Mouse (Mus musculus) lung, adult 18-20 months (tissue): ENCODE measurements around the gene Prkaca.
A peak's percentile ranks its signal among the peaks of the same experiment; 100 is the strongest.

Experiments
- DNase-seq, 2 experiments: peaks; one replicate each; pipeline ENCODE4 v3.0.0; 2022; ENCODE audit warnings: mixed read lengths in 2 of 2

Prkaca gene

DNA sequence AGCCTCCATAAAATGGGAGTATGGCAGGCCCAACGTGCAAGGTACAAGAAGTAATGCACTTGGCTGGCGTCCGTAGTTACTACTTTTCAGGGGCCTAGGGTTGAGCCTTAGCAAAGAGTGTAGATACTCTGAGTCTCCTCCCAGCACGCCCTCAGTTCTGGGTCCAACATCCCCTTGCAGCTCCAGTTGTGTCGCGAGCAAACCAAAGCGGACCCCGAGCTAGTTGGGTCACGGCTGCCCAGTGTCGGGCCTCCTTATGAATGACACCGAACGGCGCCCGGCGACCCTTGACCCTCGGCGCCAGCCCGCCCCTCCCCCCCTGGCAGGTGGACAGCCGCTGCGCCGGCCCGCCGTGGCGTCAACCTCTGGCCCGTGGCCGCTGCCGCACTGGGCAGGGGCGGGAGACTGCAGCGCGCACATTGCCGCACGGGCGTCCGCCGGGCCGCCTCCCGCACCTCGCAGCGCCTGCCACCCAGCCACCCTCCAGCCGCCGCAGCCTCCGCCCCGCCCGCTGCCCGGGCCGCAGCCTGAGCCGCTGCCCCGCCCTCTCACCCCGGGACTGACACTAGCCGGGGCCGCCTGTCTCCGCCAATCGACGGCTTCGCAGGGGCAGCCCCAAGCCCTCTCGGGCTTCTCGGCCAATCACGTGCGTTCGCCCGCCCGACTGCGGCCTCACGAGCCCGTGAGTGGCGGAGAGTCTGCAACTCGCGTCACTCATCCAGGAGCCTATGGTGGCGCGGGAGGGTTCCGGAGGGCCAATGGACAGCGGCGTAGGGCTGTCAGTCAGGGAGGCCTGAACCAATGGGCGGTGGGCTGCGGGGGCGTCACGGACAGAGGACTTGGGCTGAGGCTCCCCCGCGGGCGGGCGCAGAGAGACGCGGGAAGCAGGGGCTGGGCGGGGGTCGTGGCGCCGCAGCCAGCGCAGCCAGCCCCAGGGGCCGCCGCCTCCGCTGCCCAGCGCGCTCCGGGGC lies at the start of gene Prkaca:
Prkaca (plus strand) TSS at position 844 of the 971 bp plus-strand sequence.
- DNase-seq, result peak; percentile 99

DNA sequence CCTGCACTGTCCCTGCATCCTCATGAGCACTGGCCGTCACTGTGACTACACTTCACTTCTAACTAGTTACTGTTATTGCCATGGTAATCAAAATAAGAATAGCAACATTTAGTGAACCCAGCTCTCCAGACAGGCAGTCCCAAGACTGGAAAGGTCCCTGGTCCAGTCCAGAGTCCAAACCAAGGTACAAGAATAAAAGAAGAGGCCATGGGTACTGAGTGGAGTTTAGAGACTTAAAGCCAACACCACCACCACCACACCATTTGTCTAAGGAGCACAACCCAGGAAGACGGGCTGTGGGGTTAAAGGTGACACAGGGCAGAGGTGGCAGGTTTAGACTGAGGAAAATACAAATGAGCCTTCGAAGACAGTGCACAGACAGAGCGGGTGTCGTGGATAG lies 48.2 kb upstream of the Prkaca start:
- no peak for DNase-seq

DNA sequence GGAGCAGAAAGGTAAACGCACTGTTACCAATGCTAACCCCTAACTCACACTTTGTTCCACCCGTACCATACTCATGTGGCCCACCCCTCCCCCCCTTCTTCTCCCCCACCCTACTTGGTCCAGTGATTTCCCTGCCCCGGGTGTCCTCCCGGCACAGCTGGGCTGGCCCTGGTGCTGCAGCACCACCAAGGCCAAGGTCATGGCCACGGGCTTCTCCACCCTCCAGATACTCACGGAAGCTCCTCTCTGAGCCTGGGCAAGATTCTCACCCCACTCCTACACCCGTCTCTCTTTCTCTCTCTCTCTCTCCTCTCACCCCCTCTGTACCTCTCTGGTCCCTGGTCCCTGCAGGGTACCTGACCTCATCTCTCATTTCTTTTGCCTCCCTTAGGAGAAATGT lies 46.5 kb upstream of the Prkaca start:
- no peak for DNase-seq

DNA sequence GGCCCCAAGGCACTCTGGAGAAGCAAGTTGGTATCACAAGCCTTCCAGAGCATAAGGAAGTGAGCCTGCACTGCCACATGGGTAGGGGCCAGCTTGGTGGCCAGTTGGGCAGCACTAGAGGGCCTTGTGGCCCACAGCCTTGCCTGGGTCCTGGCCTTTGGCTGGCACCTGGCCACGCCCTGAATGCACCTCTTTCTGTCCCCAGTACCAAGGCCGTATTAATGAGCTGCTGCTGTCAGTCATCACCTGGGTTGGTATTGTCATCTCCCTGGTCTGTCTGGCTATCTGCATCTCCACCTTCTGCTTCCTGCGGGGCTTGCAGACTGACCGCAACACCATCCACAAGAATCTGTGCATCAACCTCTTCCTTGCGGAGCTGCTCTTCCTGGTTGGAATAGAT lies 38.6 kb upstream of the Prkaca start:
- no peak for DNase-seq

DNA sequence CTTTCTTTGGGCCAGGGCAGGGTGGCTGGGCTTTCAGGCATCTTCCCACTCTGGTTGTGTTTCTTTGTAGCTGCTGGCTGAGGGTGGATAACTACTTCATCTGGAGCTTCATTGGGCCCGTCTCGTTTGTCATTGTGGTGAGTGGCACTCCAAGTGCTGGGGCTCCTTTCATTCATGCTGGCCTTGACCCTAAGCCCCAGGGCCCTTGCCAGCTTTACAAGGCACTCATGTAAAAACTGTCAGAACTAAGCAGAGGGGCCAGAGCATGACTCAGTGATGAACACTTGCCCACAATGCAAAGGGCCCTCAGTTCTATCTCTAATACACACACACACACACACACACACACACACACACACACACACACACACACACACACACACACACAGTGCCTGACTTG lies 37.8 kb upstream of the Prkaca start:
- DNase-seq, result no peak

DNA sequence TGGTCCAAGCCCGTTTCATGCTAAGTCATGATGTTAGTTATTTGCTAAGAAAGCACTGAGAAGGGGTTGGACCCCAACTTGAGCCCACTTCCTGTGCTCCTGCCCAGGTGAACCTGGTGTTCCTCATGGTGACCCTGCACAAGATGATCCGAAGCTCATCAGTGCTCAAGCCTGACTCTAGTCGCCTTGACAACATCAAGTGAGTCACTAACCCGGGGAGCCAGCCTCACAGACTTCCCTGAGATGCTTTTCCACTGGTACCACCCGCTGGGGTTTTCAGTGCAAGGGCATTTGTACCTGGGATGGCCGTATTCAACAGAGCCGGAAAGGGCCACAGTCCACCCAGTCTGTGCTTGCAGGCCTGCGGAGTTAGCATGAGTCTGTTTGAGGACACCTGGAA lies 37.4 kb upstream of the Prkaca start:
- DNase-seq, result no peak

DNA sequence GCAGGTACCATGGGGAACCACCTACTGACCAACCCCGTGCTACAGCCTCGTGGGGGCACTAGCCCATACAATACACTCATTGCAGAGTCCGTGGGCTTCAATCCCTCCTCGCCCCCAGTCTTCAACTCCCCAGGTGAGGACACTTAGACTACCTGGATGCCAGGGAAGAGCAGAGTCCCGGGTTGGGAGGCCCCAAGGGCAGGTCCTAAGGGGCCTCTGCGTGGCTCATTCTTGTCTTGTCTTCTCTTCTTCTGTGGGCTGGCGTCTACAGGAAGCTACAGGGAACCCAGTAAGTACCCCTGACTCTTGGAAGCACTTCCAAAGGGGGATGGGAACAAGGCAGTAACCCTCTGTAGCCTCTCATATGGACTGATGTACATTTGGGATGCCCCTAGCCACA lies 35.1 kb upstream of the Prkaca start:
- DNase-seq, result no peak

DNA sequence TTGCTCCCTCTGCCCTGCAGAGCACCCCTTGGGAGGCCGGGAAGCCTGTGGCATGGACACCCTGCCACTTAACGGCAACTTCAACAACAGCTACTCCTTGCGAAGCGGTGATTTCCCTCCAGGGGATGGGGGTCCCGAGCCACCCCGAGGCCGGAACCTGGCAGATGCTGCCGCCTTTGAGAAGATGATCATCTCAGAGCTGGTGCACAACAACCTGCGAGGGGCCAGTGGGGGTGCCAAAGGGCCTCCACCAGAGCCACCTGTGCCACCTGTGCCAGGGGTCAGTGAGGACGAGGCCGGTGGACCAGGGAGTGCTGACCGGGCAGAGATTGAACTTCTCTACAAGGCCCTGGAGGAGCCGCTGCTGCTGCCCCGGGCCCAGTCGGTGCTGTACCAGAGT lies 34.5 kb upstream of the Prkaca start:
- DNase-seq, result no peak

DNA sequence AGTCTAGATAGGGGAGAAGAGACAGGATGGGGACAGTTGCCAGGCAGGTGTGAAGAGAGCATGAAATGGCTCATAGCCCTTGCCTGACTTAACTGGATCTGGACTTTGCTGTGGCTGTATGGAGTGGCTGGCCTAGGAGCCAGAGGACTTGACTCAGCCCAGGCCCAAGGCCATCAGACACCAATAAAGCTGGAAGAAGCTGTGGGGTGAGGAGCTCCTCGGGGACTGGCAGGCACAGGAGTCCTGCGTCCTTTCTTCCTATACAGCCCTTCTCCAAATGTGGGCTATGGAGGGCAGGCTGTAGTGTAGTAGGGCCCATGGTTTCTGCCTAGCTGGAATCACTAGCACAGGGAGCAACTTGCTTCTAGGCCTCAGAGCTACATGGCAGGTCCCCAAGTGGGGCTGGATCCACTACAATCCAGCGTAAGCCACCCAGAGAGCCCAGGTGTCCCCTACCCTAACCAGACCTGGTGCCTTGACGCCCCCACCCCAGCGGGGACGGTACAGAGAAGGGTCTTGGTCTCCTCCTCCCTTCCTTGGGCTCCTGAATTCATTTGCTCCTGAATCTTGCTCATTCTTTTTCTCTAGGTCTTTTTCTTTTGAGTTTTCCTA lies 31.6 kb upstream of the Prkaca start:
- DNase-seq, result no peak

GRCm38 (mm10) chr8:83942446-83942845 lies 30.3 kb upstream of the Prkaca start:
- no peak for DNase-seq

DNA sequence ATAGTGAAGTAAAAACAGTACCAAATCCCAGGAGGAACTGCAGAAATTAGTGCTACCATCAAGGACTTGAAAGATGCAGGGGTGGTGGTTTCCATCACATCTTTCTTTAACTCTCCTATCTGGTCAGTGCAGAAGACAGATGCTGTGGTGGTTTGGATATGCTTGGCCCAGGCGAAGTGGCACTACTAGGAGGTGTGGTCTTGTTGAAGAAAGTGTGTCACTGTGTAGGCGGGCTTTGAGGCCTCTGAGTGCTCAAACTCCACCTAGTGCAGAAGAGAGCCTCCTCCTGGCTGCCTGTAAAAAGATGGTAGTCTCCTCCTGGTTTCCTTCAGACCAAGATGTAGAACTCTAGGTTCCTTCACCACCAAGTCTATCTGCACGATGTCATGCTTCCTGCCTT lies 27.3 kb upstream of the Prkaca start:
- no peak for DNase-seq

GRCm38 (mm10) chr8:83954749-83955105 lies 18.1 kb upstream of the Prkaca start:
- no peak for DNase-seq

DNA sequence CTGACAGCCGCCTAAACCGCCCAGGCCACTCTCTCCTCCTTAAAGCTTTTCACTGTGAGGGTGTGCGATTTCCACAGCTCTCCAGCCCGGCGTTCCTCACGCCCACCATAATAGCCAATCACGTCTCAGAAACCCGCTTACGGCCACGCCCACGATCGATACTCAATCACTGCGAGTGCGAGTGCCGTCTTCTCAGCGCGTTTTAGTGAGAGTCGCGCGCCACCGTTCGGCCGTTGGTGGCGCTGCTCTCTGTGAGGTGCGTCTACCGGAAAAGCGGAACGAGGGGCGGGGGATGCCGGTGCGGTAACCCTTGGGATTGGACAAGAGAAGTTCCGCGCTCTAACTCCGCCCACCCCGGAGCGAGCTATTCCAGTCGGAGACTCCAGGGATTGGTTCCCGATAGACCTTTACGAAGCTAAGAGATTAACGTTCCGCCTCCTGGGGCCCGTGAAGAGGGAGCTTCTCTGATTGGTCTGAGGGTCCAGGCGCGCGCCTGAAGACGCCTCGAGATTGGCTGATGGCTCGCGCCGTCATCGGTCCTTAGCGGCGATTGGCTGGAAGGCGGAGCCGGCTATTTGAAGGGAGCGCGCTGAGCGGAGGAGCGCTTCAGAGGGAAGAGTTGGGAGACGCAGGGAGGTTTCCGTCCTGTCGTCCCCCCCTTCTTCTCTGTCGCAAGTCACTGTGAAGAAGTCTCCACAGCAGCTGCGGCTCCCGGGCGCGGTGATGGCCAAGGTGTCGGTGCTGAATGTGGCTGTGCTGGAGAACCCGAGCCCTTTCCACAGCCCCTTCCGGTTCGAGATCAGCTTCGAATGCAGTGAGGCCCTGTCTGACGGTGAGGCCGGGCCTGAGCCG lies 17.5 kb upstream of the Prkaca start, which contains the start of the genes Gm10644 and Asf1b:
Gm10644 (minus strand) TSS at position 100 of the 852 bp plus-strand sequence.
Asf1b (plus strand) TSS at position 402 of the 852 bp plus-strand sequence.
- DNase-seq, result peak; percentile 99 to 100

DNA sequence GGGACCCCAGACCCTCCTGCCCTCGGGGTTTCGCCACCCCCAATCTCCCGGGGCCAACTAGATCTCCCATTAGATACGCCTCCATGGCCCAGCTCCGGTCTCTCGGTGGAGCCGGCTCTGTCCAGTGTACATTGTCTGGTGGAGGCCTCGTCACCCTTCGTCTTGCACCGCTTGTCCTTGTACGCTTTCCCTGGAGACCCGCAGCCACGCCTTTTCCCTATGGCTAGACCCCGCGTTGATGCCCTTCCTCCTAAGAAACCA lies 16.9 kb upstream of the Prkaca start:
- no peak for DNase-seq

DNA sequence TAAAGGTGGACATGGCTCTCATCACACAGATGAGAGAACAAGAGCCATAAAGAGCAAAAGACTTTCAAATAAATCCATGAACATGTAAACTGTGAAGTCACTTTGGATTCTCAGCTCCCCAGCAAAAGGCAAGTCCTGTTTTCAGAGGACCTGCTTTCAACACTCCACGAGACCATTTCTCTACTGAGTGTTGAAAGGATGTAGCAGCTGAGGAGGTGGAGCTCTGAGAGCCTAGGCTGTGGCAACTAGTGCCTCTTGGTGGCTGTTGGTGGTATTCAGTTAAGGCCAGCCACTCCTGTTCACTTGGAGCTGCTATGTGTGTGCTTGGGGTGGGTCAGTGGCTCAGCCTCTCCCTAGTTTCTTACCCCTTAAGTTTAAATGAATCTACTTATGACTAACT lies 16.0 kb upstream of the Prkaca start:
- no peak for DNase-seq

DNA sequence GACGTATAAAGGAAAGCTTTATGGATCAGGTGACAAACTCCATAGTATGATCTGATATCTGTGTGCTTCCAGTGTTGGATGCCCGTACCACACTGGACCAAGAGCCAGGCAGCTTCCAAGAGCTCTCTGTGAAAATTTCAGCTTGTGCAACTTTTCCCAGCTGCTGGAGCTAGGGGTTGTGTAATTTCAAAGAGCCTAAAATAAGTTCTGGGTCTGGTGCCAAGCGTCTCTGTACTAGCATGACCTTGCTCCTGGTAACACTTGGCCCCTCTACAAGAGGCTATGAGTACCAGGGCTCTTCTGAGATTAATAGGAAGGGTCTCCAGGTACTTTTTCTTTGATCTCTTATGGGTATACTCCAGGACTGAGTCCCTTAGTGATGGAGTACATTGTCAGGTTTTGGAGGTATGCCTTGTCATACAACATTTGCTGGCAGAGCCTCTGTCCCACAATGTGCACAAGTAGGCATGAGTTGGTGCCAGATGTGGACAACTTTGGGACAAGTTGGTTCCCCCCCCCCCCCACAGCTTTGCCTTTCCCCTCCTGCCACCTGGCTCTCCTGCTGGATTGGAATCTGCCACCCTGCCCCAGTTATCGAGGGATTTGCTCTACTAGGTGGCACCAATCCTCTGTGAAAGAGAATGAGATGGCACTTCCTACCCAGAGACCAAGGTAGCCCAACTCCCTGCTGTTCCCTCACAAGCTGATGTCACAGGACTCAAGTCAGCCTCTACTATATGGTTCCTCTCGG lies 8.6 kb upstream of the Prkaca start:
- peak; percentile 75 to 85 for DNase-seq

- no peak for DNase-seq
These were observed 5.1 kb upstream of the Prkaca start for GRCm38 (mm10) chr8:83967701-83968100.

DNA sequence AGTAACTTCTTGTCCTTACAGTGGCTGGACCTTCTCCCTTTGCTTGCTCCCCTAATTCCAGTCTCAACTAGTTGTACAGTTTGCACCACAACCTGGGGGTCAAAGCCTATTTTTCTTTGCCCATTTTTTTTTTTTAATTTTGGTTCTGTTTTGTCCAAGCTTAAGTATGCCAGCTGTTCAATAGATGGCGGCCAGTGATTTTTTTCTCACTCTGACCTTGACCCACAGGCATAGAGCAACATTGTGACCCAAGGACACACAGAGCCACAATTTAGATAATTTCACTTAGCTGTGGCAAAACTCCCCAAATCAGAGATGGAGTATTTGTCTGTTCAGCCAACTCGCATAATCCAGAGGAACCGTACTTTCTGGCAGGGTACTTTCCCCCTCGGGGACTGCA lies 1.7 kb upstream of the Prkaca start:
- DNase-seq, result no peak

DNA sequence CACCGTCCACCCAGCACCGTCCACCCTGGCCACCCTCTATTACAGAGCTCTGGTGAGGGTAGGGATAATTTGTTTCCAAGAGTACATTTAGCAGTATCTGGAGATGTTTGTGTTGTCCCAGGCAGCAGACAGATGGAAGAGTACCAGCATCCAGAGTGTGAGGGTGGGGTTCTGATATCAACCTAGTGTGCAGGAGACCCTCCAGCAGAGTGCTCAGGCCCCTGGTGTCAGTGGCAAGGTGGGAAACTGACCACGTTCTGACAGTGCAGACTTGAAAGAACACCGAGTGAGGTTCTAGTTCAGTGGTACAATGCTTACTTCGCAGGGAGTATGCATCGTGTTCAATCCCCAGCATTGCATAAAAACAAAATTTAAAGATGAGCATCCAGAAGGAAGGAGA lies 1.1 kb upstream of the Prkaca start:
- no peak for DNase-seq

DNA sequence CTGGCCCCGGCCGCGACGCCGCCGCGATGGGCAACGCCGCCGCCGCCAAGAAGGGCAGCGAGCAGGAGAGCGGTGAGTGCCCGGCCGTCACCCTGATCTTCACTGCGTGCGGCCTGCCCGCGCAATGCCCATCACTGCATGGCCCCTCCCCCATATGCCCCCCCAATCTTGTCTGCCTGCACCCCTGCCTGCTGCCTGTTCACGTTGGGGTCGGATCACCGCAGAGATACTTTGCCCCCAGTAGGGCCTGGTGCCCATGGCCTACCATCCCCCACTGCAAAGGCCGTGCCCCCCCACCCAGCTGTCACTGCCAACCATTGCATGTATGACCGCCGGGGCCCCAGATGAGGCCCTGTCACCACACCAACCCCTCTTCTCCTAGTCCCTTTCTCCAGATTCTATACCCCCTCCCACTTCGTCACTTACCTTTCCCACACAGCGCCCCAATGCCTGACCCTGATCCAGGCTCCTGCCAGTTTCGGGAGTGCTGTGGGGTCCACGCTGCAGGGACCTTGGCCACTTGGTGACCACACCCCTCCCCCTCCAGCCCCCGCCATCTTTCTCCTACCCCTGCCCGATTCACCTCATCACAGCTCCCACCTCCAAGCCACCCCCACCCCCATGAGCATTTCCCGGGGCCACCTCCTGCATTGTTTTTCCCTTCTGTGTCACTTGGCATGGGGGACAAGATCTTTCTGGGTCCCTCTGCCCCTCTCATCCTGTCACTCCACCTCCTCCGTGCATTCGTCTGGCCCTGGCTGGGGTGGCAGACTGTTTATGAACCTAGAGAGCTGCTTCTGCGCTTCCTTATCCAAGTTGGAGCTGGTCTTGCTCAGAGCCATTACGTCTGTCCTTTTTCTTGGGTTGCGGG lies 603 bp downstream of the Prkaca start:
- DNase-seq, result no peak

GRCm38 (mm10) chr8:83974521-83974920 lies 1.7 kb downstream of the Prkaca start:
- peak; percentile 64 to 72 for DNase-seq
